Mouse (Mus musculus): ENCODE data around the gene 4930558K02Rik.

DNA sequence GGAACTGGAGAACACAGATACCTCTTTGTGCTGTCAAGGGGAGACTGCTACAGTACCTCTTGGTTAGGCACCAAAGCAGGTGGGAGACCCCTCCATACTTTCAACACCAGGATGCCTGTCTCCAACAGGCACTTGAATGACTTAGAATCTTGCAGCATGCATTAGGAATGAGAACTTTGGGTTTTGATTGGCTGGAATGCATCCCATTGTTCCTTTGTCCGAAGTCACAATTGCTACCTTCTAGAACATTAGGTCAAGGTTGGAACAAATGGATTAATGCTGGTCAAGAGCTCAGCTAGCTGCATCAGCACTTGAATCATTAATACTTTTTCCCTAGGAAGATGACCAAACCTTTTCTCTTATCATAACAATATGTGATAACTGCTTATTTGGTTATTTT lies at the start of gene 4930558K02Rik:
- TF ChIP-seq MAZ (IDR thresholded peaks at IDR 0.05; ENCODE audit: low read depth, low read length) (no peak), POLR2A (IDR thresholded peaks at IDR 0.05; ENCODE audit: low read depth, low read length) (no peak), ELF1 (IDR thresholded peaks at IDR 0.05; ENCODE audit: low read depth, low read length) (no peak), CHD2 (IDR thresholded peaks at IDR 0.05; ENCODE audit: low read length) (no peak), POLR2AphosphoS2 (IDR thresholded peaks at IDR 0.05; ENCODE audit: low read depth, low read length) (no peak), MAX (IDR thresholded peaks at IDR 0.05; ENCODE audit: low read length) (no peak), TBP (conservative IDR thresholded peaks at IDR 0.05; ENCODE audit: low read depth, low read length) (no peak), CTCF (conservative IDR thresholded peaks at IDR 0.05 in 1 of 2, IDR thresholded peaks at IDR 0.05 in 1 of 2; ENCODE audit: low read depth in 2 of 2, low read length in 2 of 2) (no peak), MXI1 (IDR thresholded peaks at IDR 0.05; ENCODE audit: low read depth, low read length) (no peak), JUND (conservative IDR thresholded peaks at IDR 0.05; ENCODE audit: low read depth, low read length) (no peak), NRF1 (IDR thresholded peaks at IDR 0.05; ENCODE audit: low read depth, low read length) (no peak), BHLHE40 (IDR thresholded peaks at IDR 0.05; ENCODE audit: low read depth, low read length) (no peak), MAFK (IDR thresholded peaks at IDR 0.05; ENCODE audit: insufficient replicate concordance, low read length) (no peak)
